Mouse (Mus musculus): Measurements from ENCODE around the gene Aig1.
"Not testable (repeated sequence)": the region's sequence is repeated elsewhere in the genome, so short reads cannot be mapped to it uniquely, and the experiment has no call there.

The Aig1 gene

DNA sequence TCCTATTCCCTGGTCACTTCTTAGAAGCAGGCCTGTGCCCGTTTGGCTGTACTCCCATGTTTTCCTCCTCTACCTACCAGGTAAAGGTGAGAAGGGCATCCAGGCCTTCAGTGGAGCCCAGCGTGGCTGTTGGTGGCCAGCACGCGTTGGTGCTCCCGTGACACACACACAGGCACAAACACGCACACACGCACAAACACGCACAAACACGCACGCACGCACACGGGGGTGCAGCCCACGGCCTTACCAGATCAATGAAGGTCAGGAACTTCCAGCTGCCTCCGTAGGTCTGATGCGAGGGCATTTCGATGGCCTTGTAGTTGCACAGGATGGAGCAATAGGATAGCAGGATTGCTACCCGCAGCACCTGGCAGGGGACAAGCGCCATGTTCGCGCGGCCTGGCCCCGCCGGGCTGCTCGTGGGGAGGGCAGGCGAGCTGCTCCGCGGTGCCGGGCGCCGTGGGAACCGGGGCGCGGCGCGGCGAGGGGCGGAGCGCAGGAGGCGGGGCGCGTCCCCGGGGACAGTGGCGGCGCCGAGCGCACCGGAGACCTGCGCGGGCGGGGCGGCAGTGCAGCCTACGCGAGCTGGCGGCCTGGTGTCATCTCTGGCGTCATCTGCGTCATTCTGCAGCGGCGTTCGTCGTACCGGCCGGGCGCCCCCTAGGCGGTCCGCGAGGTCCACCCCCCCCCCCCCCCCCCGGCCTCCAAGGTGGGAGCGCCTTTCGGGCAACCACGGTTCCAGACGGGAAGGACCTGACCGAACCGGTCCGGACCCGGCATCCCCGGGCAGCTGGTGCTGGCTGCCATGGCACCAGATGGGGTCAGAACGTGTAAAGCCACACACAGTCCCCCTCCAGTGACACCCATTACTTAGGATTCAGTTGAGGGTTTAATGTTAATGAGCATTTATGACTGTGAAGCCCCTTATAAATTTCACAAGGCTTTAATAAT is at the start of gene Aig1:
Gene Aig1 (minus strand): TSS at position 610 of the 951 bp plus-strand sequence.
- peak; percentile 88 to 91 for DNase-seq

GRCm38 (mm10) chr10:13916645-13917342 is 48.0 kb upstream of the Aig1 start:
- DNase-seq = peak; percentile 50 to 67

- DNase-seq = no peak
Measured at GRCm38 (mm10) chr10:13915211-13915610, 46.4 kb upstream of the Aig1 start.

DNA sequence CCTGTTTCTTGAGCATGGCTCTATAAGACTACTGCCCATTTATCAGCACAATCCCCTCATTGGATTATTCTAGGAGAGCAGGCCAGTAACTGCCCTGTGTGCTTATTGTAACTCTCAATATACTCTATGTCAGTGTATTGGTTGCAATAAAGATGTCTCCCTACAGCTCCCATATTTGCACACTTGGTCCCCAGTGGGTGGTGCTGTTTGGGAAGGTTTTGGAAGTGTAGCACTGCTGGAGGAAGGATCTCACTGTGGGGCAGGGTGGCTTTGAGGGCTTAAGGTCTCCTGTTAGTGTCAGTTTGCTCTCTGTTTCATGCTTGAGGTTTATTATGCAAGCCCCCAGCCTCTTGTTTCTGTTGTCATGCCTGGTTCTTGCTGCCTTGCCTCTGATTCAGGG is 44.9 kb upstream of the Aig1 start:
- DNase-seq = no peak

GRCm38 (mm10) chr10:13906261-13906741 is 37.5 kb upstream of the Aig1 start:
- peak; percentile 67 to 70 for DNase-seq

GRCm38 (mm10) chr10:13905618-13906017 is 36.8 kb upstream of the Aig1 start:
- peak in 1 of 2 experiments; percentile 55 for DNase-seq

GRCm38 (mm10) chr10:13892762-13893161 is 24.0 kb upstream of the Aig1 start:
- not testable (repeated sequence) for DNase-seq

- no peak for DNase-seq
Measured at GRCm38 (mm10) chr10:13882975-13883875, 14.4 kb upstream of the Aig1 start.

DNA sequence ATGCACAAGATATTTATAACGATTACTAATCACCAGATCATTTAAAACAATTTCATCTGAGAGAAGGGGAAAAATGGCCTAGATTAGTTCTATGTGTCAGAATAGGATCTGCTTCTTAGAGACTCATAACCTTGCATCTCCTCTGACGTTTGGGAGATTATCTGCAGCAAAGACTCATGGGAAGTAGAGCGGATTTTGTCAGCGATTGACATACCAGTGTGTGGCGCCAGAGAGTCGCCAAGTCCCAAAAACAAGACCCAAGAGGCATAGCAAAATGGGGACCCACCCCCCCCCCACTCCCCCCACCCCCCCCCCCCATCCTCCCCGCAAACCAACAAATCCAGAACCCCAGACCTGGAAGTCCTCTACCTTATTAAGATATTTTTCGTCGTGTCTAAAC is 13.7 kb upstream of the Aig1 start:
- no peak for DNase-seq

GRCm38 (mm10) chr10:13878696-13879095 is 9.9 kb upstream of the Aig1 start:
- DNase-seq = peak in 1 of 2 experiments; percentile 29

DNA sequence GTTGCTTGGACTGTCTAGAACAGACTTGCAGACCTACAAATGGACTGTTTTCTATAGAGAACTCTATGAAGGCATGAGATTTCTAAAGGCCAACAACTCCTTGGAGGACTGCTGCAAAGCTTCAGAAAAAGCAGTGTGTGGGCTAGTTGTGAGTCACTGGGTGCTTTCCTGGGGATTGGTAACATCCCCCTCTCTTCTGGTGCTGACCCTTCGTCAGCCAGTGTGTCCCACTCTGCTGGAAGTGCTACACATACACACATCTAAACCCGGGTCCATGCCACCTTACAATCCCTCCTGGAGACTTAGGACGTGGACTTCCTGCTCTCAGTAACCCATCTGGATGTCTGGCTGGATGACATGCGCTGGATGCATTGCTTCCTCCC is 6.2 kb upstream of the Aig1 start:
- DNase-seq = no peak

DNA sequence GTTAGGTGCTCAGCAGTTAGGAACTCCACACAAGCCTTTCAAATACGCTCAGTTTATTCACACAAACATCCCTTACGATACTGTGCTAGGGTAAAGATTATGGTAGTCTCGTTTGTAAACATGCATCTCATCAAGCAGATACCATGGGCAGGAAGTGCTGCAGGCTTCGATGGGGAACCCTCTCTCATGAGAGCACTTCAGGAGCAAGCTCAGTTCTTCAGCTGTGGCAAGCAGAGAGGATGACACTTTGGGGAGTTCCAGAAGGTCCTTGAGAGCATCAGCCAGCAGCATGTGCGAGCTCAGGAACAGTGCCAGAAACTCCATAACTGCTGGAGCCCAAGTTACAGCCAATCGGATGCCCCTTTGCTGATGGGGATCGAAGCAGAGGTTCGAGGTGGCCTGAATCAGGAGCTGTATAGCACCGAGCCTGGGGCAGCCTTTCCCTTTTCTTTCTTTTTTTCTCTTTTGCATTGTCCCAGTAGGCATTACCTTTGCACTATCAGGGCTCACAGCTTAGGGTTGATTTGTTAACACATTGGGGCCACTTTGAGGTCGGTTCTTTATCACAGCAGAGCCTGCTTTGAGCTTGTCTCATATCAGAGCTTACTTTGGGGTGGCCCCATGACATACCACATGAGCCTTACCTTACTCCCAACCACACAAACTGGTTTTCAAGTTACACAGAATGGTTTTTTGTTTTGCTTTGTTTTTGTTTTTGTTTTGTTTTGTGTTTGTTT is 5.7 kb upstream of the Aig1 start:
- no peak for DNase-seq

- no peak for DNase-seq
Measured at GRCm38 (mm10) chr10:13870531-13870930, 1.8 kb upstream of the Aig1 start.

DNA sequence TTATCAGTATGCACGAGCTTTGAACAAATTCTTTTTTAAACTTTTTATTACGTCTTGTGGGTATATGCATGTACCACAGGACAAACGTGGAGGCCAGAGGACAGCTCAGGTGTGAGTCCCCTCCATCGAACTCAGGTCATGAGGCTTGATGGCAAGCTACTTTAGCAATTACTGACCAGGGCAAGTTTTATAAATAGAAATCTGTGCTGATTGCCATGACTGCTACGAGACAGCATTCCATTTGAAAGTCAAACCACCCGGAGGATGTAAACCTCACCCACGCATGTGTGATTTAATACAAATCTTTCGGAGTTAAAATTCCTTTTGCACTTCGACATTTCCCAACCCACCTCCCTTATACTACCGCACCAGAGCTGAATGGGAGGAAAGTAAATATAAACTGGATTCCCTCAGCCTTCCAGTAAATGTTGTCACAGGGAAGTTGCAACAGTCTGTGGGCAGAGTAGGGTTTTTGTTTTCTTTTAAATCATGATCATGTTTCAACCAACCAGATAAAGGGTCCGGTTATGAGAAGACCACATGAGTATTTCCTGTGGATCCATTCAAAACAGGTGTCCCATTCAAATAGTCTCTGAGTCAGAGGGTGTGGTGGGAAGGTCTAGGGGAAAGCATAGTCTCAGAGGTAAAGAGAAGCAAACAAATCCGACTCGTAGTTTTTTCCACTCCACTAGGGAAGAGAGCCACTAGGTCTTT is 699 bp upstream of the Aig1 start:
- peak; percentile 21 to 39 for DNase-seq

GRCm38 (mm10) chr10:13866391-13866790 is 2.4 kb downstream of the Aig1 start:
- peak; percentile 46 to 67 for DNase-seq

DNA sequence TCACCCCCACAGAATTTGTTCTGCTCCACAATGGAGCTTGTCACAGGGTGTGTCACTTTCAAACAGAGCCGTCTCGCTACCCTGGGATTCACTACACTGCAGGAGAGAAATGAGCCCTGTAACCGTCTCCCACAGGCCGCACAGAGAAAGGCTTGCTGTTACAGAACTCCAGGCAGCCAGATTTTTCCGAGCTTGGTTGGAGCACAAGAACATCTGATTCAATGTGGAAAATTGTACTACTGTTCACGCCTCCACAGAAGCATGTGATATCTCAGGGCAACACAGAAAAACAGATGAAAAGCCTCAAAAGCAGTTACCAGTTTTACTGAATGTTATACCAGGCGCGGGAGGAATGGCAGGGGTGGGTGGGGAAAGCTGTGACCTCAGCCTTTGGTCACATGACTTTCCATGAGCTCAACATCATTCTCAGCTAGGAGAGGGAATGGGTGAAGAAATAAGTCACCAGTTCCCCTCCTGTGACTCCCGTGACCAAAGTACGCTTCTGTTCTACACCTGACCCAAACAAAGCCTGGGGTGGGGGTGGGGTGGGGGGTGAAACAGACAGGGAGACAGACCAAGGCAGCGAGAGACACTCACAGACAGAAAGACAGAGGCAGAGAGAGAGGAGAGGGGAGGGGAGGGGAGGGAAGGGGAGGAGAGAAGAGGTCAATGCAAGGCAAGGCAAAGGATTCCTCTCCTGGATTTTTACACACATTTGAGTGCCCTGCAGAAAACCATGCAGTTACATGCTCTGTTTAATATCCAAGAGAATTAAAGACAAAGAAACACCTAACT is 7.5 kb downstream of the Aig1 start:
- DNase-seq = no peak

DNA sequence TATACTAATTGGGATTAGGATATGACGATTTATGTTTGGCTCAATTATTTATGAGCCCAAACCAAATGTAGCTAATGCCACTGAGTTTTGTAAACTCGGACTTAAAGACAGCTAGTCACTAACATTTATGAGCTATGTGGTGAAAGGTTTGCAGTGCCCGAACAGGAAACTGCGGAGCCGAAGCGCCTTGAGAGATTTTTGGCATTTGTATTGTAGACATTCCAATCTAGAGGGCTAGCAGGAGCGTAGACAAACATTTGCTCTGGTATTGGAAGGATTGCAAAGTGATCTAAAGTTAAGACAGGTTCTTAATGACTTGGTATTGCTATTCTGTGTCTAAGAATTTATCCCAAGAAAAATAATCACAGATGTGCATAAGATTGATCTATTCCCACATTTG is 12.3 kb downstream of the Aig1 start:
- DNase-seq = no peak

DNA sequence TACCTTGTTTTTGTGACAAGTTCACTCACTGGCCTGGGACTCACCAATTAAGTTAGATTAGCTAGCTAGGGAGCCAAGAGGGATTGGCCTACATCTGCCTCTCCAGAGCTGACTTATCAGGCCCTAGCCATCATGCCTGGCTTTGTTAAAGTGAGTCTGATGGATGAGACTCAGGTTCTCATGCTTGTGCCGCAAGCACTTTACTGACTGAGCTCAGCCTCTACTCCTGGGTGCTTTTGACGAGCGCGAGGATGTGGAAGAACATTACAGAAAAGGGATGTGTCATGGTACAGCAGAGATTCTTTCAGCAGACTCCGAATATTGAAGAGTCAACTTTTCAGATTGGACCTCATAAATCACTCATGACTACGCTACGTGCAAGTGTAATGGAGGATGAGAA is 12.8 kb downstream of the Aig1 start:
- DNase-seq = no peak

- no peak for DNase-seq
Measured at GRCm38 (mm10) chr10:13855111-13855510, 13.7 kb downstream of the Aig1 start.

DNA sequence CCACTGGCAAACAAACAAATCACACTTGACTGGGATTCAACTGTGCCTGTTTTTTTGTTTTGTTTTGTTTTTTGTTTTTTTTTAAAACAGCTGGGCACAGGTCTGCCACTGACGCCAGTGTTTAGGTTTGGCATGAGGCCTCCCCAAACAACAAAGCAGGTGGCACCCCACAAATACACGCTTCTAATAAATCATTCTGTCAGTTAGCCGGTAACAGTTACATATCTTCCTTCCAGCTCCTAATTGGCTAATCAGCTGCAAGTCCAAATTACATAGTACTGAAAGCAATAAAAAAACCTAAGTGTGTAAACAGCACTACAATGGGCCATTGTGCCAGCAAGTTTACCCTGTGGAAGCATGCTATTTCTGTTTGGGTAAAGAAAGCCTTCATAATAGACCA is 18.7 kb downstream of the Aig1 start:
- DNase-seq = no peak

- no peak for DNase-seq
Measured at GRCm38 (mm10) chr10:13849205-13849604, 19.6 kb downstream of the Aig1 start.

Data from cerebellum, adult 18-20 months (tissue).